Mouse (Mus musculus): ENCODE measurements at regions not wholly inside any gene's neighbourhood (a gene's known extent, or its start where the extent isn't known, plus 50 kb on each side); places are given as distances from the start of the nearest gene placed in this dataset.

DNA sequence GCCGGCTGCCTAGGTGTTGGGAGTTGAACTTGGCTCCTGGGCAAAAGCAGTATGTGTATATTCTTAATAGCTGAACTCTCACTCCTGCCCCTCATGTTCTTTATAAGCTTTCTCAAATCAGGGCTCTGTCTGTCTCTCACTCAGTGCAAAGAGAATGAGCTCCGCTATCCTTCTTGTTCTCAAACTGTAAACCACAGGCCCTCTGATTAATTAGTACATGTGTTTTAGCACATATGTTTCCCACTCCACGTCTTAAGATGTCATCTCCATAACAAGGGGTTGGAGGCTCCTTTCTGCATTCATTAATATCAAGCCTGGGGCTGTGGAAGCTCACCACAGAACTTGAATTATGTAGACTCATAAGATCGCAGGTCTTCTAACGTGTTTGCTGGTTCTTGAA lies 104.7 kb downstream of the Nsun3 start:
- Histone ChIP-seq H3K27ac (no peak overlapping the region), H3K4me3 (no peak overlapping the region)
- TF ChIP-seq CTCF (conservative IDR thresholded peaks at IDR 0.05): no peak
- no peak for DNase-seq (ENCODE audit: low spot score in 2 of 2)

DNA sequence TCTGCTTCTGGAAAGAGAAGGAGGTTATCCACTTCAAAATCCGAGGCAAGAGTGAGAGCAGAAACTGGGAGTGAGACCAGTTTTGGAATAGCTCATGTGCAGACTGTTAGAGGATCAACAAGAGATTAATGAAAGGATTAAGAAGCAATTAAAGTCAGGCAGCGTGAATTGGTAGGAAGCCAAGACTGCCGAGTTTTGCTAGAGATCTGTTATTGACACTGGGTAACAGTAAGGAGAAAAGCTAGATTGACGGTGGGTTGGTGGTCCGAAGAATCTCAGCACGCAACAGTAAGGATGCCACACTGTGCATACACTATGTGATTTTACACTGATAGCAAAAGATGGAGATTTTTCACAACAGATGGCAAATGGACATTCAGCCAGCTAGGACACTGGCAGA lies 109.8 kb downstream of the Nsun3 start:
- no peak for DNase-seq (ENCODE audit: low spot score in 2 of 2)
- no peak for TF ChIP-seq CTCF (conservative IDR thresholded peaks at IDR 0.05)
- H3K27ac ChIP-seq: no peak overlapping the region
- no peak overlapping the region for H3K4me3 ChIP-seq

DNA sequence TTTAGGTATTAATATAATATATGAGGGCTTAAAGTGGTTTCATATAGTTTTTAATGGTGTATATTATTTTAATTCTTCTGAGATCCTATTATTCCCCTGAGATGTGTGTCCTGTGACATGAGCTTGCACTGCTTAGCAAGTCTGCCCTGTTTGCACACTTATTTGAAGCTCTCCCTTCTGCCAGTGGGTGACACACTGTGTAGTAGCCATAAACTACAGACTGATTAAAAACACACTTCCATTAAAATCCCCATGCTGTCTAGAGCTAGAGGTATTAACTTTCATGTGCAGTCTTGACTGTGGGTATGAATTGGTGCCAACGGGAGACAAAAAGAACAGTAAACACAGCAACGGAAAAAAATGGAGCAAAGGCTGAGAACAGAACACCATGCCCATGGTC lies 129.2 kb downstream of the Nsun3 start:
- no peak overlapping the region for H3K4me3 ChIP-seq
- DNase-seq (ENCODE audit: low spot score in 2 of 2): no peak
- no peak overlapping the region for H3K27ac ChIP-seq
- TF ChIP-seq CTCF (conservative IDR thresholded peaks at IDR 0.05): no peak

DNA sequence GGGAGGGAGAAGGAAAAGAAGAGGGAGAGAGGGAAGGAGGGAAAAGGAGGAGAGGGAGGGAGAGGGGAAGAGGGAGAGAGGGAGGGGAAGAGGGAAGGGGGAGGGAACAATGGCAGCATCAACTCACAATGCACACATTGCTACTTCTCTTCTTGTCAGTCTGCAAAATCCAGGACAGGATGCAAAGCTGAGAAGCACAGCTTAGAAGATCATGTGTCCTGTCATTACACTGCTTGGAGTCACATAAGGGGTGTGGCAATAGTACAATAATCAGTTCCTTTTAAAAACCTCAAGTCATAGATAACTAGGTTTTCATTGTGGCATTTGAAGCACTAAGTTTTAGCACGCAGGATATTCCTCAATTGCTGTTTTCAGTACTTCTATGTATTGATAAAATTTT lies 132.2 kb downstream of the Nsun3 start:
- no peak overlapping the region; the same call in none of the 2 replicates for H3K27ac ChIP-seq

DNA sequence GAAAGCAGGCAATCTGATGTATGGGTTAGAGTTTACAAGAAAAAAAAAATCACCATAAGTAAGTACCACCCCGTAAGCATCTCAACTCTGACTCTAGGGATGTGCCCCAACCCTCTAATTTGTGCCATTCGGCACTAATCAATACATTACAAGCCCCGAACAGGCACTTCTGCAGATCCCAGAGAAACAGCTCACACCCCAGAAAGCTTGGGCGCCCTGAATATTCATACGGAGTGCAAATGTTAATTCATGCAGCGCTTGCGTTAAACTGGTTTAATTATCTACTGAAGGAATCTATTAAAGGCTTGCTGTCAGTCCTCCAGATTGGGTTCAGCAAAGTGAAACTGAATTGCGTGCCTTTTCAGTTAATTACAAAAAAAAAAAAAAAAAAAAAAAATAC lies 132.8 kb downstream of the Nsun3 start:
- Histone ChIP-seq H3K27ac (peak overlapping the region; percentile 87), H3K4me3 (peak overlapping the region; percentile 53)
- no peak for TF ChIP-seq CTCF (conservative IDR thresholded peaks at IDR 0.05)
- peak; percentile 20 to 53 for DNase-seq (ENCODE audit: low spot score in 2 of 2)

More for the DNA sequence above, 132.2 kb downstream of the Nsun3 start:
- no peak for DNase-seq (ENCODE audit: low spot score in 2 of 2)
- TF ChIP-seq CTCF (conservative IDR thresholded peaks at IDR 0.05): no peak
- no peak overlapping the region for H3K4me3 ChIP-seq

DNA sequence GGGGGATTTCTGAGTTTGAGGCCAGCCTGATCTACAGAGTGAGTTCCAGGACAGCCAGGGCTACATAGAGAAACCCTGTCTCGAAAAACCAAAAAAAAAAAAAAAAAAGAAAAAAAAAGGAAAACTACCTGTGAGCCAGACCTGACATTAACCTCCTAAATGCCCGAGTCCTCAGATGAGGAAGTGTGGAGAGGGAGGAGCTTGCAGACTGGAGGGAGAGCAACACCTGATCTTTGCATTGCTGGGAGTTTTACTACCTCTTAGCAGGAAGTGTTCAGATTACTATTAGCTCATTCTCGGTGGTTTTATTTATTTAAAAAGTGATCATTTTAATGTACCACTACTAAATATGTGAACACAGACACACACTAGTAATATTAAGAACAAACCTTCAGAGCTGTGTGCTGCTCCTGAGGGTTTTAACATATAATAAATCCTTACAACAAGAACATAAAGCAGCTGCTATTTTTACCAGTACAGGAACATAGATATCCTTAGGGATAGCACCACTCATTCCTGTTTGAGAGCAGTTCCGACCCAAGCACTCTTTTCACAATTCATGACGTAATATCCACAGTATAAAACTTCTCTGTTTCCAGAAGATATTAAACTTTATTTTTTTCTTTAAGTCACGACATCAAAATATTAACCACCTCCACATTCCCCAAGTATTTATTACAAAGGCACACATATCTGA lies 133.7 kb downstream of the Nsun3 start:
- DNase-seq (ENCODE audit: low spot score in 2 of 2): no peak
- Histone ChIP-seq H3K27ac (peak overlapping the region; percentile 87), H3K4me3 (no peak overlapping the region; the same call in 1 of the 2 replicates)
- TF ChIP-seq CTCF (conservative IDR thresholded peaks at IDR 0.05): no peak

DNA sequence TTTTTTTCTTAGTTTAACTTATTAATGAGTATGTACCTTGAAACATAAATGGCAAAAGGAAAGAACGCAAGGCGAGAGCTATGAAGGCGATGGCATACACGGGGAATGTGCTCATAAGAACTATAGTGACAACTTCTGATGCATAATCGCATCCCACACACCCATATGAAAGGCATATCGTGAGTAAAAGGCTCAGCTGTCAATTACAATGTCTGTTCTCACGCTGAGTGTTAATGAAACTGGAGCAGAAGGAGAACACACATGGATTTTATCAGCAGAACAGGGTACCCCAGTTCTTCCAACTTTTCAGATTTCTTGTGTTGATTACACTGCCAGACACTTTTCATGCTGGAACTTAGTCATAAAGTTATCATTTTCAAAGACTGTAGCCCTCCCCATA lies 135.8 kb downstream of the Nsun3 start:
- peak; percentile 35 to 74 for DNase-seq (ENCODE audit: low spot score in 2 of 2)
- Histone ChIP-seq H3K27ac (peak overlapping the region; percentile 52; the same call in 1 of the 2 replicates), H3K4me3 (no peak overlapping the region)
- no peak for TF ChIP-seq CTCF (conservative IDR thresholded peaks at IDR 0.05)

DNA sequence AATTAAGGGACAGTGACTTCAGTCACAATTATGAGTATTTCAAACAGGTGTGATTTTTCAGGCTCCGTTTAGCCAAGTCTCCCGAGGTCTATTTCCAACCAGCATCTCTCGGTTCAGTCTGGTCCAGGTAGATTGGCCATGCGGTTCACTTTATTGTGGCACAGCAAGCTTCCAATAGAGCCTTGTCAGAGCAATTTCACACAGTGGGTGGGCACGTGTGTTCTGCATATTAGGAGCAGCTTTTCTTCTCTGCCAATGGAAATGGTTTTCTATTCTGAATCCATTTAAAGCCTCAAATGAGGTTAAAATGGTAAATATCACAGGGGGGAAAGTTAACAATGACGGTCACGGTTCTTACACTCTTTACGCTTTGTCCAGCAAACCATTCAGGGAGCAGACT lies 138.3 kb downstream of the Nsun3 start:
- Histone ChIP-seq H3K27ac (peak overlapping the region; percentile 52; the same call in 1 of the 2 replicates), H3K4me3 (no peak overlapping the region)
- DNase-seq (ENCODE audit: low spot score in 2 of 2): no peak
- no peak for TF ChIP-seq CTCF (conservative IDR thresholded peaks at IDR 0.05)

DNA sequence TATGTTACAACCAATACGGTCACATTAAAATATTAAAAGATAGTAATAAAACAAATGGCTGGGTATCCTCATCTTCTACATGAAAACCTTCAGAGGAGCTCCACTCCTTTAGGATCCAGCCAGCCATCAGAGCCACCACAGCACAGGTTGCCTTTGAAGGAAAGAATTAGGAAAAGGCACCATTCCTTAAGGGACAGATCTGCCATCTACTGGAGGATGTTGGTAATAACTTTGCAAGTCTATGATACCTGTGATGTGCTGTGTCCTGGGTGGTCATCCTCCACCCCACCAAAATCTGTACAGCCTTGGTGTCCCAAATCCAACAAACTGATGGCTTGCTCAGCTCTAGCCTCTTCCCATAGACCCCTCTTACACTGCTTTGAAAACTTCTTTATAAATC lies 140.5 kb downstream of the Nsun3 start:
- peak; percentile 80 for TF ChIP-seq CTCF (conservative IDR thresholded peaks at IDR 0.05)
- Histone ChIP-seq H3K27ac (0 out of 2 replicates have a peak overlapping the region, but pooled peaks have one; percentile 32), H3K4me3 (no peak overlapping the region)
- DNase-seq (ENCODE audit: low spot score in 2 of 2): peak in 1 of 2 experiments; percentile 41

DNA sequence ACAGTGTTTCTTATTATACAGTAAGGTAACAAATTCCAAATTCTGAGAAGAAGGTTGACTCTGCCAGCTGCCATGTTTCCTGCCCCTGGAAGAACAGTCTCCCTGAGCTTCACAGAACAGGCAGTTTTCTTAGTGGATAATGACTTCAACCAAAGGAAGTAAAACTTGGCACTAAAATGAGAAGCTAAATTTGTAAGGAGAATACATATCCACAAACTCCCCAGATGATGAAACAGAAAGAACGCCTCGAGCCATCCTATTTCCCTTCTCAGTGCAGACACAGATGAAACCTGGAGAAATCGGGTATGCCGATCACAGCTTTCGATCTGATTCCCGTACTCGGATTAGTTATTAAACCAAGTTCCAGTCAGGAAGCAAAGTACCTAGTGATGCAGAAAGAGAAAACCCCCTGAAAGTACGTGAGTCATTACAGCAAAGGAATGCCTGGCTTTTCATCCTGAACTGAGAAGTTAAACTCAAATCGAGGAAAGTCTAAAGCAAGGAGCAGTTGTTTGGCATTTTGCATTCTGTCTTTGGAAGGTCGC lies 143.7 kb downstream of the Nsun3 start:
- DNase-seq (ENCODE audit: low spot score in 2 of 2): peak; percentile 15 to 31

DNA sequence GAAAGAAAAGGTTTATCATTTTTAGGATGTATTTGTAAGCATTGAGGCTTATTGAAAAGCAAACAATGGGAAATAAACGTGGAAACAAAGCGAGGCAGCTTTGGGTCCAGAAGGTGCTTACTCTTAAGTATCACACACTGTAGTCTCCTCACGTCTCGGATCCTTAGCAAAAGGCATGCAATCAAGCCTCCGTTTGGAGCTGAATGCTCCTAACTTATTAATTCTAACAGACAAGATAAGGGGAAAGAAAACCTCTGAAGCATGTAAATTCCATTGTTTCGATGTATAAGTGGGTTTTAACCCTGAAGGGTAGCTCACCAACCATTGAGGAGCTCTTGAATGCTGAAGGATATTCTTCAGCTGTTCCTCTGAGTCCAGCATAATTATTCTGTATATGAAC lies 162.7 kb downstream of the Nsun3 start:
- Histone ChIP-seq H3K4me3 (no peak overlapping the region), H3K27ac (peak overlapping the region; percentile 36; the same call in 1 of the 2 replicates)
- DNase-seq (ENCODE audit: low spot score in 2 of 2): no peak
- no peak for TF ChIP-seq CTCF (conservative IDR thresholded peaks at IDR 0.05)

More for the DNA sequence above, 143.7 kb downstream of the Nsun3 start:
- H3K27ac ChIP-seq: peak overlapping the region; percentile 76
- no peak overlapping the region for H3K4me3 ChIP-seq
- TF ChIP-seq CTCF (conservative IDR thresholded peaks at IDR 0.05): no peak

DNA sequence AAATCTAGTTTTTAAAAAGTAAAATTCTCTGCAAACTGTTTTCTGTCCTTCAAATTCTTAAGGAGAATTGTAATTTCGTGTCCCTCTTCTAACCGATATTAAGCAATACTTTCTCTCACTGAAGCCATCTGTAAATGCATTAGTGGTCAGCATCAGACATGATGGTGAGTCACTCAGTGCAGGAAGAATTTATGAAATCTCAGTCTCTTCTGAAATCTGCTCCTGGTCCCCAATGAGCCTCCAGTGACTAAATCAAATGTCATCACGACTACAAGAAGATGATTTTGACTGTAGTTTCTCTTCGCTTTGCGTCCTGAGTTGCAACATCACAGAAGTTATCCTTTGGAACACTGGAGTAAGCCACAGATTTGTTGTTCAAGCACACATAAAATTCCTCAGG lies 175.7 kb downstream of the Nsun3 start:
- no peak for DNase-seq (ENCODE audit: low spot score in 2 of 2)
- Histone ChIP-seq H3K27ac (no peak overlapping the region), H3K4me3 (no peak overlapping the region)
- TF ChIP-seq CTCF (conservative IDR thresholded peaks at IDR 0.05): no peak

DNA sequence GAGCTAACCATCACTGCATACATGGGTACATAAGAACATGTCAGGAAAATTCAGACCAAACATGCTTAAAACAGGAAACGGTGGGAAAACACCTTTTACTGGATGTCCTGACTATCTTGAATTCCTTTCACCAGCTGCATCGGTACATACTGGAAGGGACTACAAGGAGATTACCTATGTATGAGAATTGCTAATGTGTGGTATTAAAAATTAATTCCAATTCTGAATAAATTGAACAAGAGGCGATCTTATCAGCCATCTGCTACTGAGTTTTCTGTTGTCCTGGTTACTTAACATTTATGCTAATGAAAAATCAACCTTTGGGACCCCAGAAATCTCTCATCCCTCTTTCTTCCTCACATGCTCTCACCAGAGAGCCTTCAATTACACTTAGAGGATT lies 178.0 kb downstream of the Nsun3 start:
- H3K27ac ChIP-seq: no peak overlapping the region
- TF ChIP-seq CTCF (conservative IDR thresholded peaks at IDR 0.05): no peak

DNA sequence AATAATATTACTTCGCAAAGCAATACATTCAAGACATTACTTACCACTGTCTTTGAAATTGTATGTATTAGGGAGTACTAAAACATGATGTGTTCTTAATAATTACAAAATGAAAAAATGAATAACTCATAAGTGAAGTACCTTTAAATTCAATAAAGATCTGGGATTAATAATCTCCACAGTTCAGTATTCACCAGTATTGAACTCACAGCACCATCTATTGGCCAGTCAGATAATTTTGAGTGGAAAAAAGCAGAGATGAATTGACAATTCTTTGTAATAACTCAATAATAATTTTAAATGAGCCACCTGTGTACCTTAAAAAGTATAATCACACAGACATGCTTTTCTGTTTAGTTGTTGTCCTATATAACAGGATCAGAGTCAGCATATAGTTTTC lies 180.7 kb downstream of the Nsun3 start:
- peak in 1 of 2 experiments; percentile 25 for DNase-seq (ENCODE audit: low spot score in 2 of 2)

More for the DNA sequence above, 178.0 kb downstream of the Nsun3 start:
- DNase-seq (ENCODE audit: low spot score in 2 of 2): no peak
- no peak overlapping the region for H3K4me3 ChIP-seq

More for the DNA sequence above, 180.7 kb downstream of the Nsun3 start:
- peak; percentile 75 for TF ChIP-seq CTCF (conservative IDR thresholded peaks at IDR 0.05)
- no peak overlapping the region for H3K27ac ChIP-seq
- H3K4me3 ChIP-seq: no peak overlapping the region

Measured in layer of hippocampus, adult 2 months (tissue).